Mouse (Mus musculus) forebrain, embryonic 14.5 days (tissue): ENCODE results near the gene Dus2. TPM values are rescaled to one million over a fixed set of nuclear protein-coding genes. Genes with fewer than 3 reads are reported as not detected.
"Not testable (repeated sequence)": the region's sequence is repeated elsewhere in the genome, so short reads cannot be mapped to it uniquely, and the experiment has no call there.

Experiments used
- ATAC-seq: fragments of 200-750 bp; cut with Nextera tagmentation; 2 replicates; pipeline ENCODE4 v1.8.0; 2017; ENCODE audit warnings: mild to moderate bottlenecking, moderate library complexity
- DNase-seq: peaks from one replicate; pipeline ENCODE4 v3.0.0-alpha.2; 2015; ENCODE audit warnings: low spot score
- H3K27ac ChIP-seq: fragments of 300-500 bp; sonication (generic); 2 replicates; pipeline ENCODE4 v1.5.1; 2014; ENCODE audit warnings: low read depth, mild to moderate bottlenecking, control low read depth, low read length, moderate library complexity
- H3K27me3 ChIP-seq: fragments of 300-500 bp; sonication (generic); replicated peaks from 2 replicates; pipeline ENCODE4 v1.6.1; 2014; ENCODE audit warnings: low read length, control low read depth, mixed read lengths; ENCODE audit not compliant: control insufficient read depth, insufficient read depth
- H3K36me3 ChIP-seq: fragments of 300-500 bp; sonication (generic); 2 replicates; pipeline ENCODE4 v1.6.1; 2014; ENCODE audit warnings: low read length, control low read depth; ENCODE audit not compliant: control insufficient read depth, insufficient read depth
- H3K4me1 ChIP-seq: fragments of 300-500 bp; sonication (generic); 2 replicates; pipeline ENCODE4 v1.6.1; 2014; ENCODE audit warnings: antibody characterized with exemption, low read length, control low read depth; ENCODE audit not compliant: control insufficient read depth, insufficient read depth
- H3K4me2 ChIP-seq: fragments of 300-500 bp; sonication (generic); 2 replicates; pipeline ENCODE4 v1.6.1; 2014; ENCODE audit warnings: mild to moderate bottlenecking, control low read depth, low read length
- H3K4me3 ChIP-seq: fragments of 300-500 bp; sonication (generic); 2 replicates; pipeline ENCODE4 v1.5.1; 2014; ENCODE audit warnings: low read depth, low read length, control low read depth
- H3K9ac ChIP-seq: fragments of 300-500 bp; sonication (generic); 2 replicates; pipeline ENCODE4 v1.6.1; 2014; ENCODE audit warnings: mild to moderate bottlenecking, low read length, control low read depth, moderate library complexity
- H3K9me3 ChIP-seq: fragments of 300-500 bp; sonication (generic); replicated peaks from 2 replicates; pipeline ENCODE4 v1.6.1; 2016; ENCODE audit warnings: low read length, control low read depth, mixed read lengths; ENCODE audit not compliant: control insufficient read depth
- WGBS: fragments of 180-500 bp; shearing (Covaris S2); extraction: QIAGEN DNeasy Blood & Tissue Kit; methylation state at CpG from one replicate; pipeline ENCODE4 v1.1.7; 2014; 5-methylcytosine and 5-hydroxymethylcytosine counted together
- polyA plus RNA-seq: library from polyadenylated mRNA; unstranded; fragments of >200 nt; fragmentation: Nextera tagmentation; extraction: Ambion mirVana; gene quantifications from 2 replicates; pipeline ENCODE4 v1.2.1, GENCODE M21; 2014

Dus2 gene
- polyA plus RNA-seq, 1 experiment from 2014 or later, result 18.4 TPM

DNA sequence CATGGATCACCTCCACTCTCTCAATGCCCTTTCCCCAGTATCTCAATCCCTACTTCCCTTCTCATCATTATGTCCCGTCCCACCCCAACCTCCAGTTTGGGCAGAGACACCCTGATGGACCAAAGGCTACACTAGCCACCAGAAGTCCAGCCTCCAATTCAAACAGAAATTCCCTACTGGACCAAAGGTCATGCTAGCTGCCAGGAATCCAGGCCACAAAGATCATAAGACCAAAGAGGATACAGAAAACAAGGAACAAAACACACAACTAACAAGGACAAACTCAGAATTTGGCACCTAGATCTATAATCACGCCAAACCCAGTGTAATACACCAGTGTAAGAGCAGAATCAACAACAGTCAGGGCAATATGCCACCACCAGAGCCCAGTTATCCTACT lies 7.8 kb downstream of the Dus2 start:
- 83% methylated on average over 2 of the region's 2 CpGs for WGBS
- no peak for ATAC-seq

DNA sequence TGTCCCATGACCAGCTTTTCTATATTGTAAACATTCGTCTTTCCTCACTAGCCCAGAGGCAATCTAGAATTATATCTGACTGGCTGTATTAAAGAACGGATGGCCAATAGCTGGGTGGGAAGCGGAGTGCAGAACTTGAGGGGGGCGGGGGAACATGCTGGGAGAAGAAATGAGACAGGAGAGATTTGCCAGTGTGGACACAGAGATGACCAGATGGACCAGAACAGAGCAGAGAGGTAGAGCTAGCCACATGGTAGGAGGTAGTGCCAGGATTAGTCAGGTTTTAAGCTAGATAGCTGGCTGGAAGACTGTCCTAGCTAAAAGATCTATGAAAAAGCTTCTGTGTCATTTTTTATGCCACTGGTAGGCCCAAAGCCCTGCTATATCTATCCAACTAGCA lies 10.8 kb downstream of the Dus2 start:
- Histone ChIP-seq H3K27ac (no peak overlapping the region), H3K36me3 (no peaks in the 10 kb centered on the region), H3K9me3 (no peaks in the 10 kb centered on the region), H3K27me3 (no peaks in the 10 kb centered on the region), H3K4me3 (no peak overlapping the region), H3K4me2 (no peak overlapping the region), H3K9ac (no peak overlapping the region), H3K4me1 (no peaks in the 10 kb centered on the region)
- DNase-seq (no peak), ATAC-seq (no peak)
- WGBS, result 82% methylated on average over 4 of the region's 4 CpGs

More for the DNA sequence above, 7.8 kb downstream of the Dus2 start:
- Histone ChIP-seq H3K9ac (no peak overlapping the region), H3K9me3 (no peaks in the 10 kb centered on the region), H3K36me3 (no peaks in the 10 kb centered on the region), H3K4me1 (no peaks in the 10 kb centered on the region), H3K4me2 (no peak overlapping the region), H3K27ac (no peak overlapping the region), H3K27me3 (no peaks in the 10 kb centered on the region), H3K4me3 (no peak overlapping the region)
- DNase-seq, result no peak

DNA sequence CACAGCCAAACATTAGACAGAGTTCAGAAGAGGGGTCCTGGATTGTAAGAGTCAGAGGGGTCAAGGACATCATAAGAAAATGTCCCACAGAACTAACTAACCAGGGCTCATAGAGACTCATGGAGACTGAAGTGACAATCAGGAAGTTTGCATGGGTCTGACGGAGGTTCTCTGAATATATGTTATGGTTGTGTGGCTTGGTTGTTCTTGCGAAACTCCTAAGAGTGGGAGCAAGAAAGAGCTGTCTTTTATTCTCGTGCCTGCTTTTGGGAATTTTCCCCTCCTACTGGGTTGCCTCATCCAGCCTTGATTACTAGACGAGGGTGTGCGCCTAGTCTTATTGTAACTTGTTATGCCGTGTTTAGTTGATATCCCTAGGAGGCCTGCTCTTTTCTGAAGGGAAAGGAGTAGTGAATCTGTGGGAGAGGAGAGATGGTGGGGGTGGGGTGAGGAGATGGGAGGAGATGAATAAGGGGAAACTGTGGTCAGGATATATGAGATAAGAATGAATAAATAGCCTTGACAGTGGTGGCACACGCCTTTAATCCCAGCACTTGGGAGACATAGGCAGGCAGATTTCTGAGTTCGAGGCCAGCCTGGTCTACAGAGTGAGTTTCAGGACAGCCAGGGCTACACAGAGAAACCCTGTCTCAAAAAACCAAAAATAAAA lies 13.5 kb downstream of the Dus2 start:
- DNase-seq (no peak), ATAC-seq (no peak)
- H3K27me3 ChIP-seq, result no peaks in the 10 kb centered on the region
- no peak overlapping the region for H3K4me3 ChIP-seq
- no peak overlapping the region for H3K9ac ChIP-seq
- no peaks in the 10 kb centered on the region for H3K9me3 ChIP-seq
- WGBS, result 78% methylated on average over 8 of the region's 8 CpGs
- no peaks in the 10 kb centered on the region for H3K4me1 ChIP-seq
- H3K4me2 ChIP-seq, result no peak overlapping the region
- no peak overlapping the region for H3K27ac ChIP-seq
- no peaks in the 10 kb centered on the region for H3K36me3 ChIP-seq

DNA sequence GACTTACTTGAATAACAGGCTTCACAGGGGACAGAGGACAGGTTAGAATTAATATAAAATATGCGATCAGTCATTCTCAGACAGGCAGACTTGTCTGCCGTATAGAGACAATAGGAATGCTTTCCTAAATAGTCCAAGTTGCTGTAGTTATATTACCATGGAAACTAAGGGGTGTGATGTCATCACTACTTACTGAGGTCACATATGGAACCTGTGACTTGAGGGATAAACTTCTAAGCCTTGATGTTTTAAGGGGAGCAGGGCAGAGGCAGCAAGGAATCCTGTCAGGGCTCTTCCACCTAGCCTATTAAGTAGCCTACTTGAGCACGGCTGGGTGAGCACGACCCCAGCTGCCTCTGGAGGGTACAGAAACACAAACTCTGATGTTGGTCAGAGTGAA lies 14.7 kb downstream of the Dus2 start, which contains the start of gene Dpep2nb:
Gene Dpep2nb (minus strand): TSS at position 101 of the 400 bp plus-strand sequence.
- Histone ChIP-seq H3K4me1 (peaks cover 8% of the 10 kb centered on the region), H3K9me3 (no peaks in the 10 kb centered on the region), H3K27ac (no peak within 1 kb of the TSS), H3K4me3 (no peak within 1 kb of the TSS), H3K36me3 (no peaks in the 10 kb centered on the region), H3K9ac (no peak within 1 kb of the TSS), H3K4me2 (no peak within 1 kb of the TSS), H3K27me3 (no peaks in the 10 kb centered on the region)
- 78% methylated on average over 4 of the region's 4 CpGs for WGBS
- no peak for DNase-seq
- no peak for ATAC-seq

DNA sequence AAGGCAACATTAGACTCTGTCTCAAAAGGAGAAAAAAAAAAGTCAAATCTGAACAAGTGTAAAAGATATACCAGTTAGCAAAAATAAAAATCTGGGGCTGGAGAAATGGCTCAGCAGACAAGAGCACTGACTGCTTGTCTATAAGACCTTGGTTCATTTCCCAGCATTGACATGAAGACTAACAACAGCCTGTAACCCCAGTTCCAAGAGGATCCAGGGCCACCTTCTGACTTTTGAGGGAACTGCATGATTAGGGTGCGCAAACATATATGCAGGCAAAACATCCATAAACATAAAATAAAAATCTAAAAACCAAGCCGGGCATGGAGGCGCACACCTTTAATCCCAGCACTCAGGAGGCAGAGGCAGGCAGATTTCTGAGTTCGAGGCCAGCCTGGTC lies 15.3 kb downstream of the Dus2 start:
- no peak for DNase-seq
- Histone ChIP-seq H3K4me1 (peaks cover 8% of the 10 kb centered on the region), H3K9me3 (no peaks in the 10 kb centered on the region), H3K36me3 (no peaks in the 10 kb centered on the region), H3K4me2 (no peak overlapping the region), H3K27ac (no peak overlapping the region), H3K4me3 (no peak overlapping the region), H3K27me3 (no peaks in the 10 kb centered on the region), H3K9ac (no peak overlapping the region)
- no peak for ATAC-seq
- whole genome bisulfite sequencing, result 92% methylated on average over 4 of the region's 4 CpGs

DNA sequence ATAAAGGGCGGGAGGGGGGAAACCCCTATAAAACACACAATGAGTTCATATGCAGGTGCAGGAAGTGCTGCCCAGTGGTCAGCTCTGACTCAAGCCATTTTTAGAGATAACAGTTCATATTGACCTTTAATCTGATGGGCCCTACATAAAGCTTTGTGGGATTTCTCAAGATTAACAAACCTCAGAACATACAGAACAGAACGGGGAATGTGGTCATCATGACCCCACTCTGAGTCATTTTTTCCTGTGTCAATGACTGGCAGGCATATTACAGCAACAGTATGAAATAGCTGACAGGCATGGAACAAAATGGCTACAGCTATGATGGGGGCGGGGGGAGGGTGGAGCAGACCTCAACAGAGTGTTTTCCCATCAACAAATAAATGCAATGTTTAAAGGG lies 16.0 kb downstream of the Dus2 start:
- Histone ChIP-seq H3K27me3 (no peaks in the 10 kb centered on the region), H3K4me2 (no peak overlapping the region), H3K27ac (no peak overlapping the region), H3K9ac (no peak overlapping the region), H3K9me3 (no peaks in the 10 kb centered on the region), H3K4me3 (no peak overlapping the region), H3K4me1 (peaks cover 8% of the 10 kb centered on the region), H3K36me3 (no peaks in the 10 kb centered on the region)
- DNase-seq (no peak), ATAC-seq (no peak)
- WGBS, result 82% methylated on average over 3 of the region's 3 CpGs

DNA sequence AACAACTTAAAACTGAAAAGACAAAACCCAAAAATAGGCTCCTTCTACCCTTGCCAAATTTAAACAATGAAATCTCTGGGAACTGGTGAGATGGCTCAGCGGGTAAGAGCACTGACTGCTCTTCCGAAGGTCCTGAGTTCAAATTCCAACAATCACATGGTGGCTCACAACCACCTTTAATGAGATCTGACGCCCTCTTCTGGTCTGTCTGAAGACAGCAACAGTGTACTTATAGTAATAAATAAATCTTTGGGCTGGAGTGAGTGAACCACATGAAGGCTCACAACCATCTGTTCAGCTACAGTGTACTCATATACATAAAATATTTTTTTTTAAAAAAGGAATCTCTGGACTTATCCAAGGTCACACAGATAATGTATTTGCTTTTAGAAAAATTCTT lies 16.8 kb downstream of the Dus2 start:
- ATAC-seq, H3K27me3 ChIP-seq, H3K4me3 ChIP-seq, H3K27ac ChIP-seq, DNase-seq, H3K4me1 ChIP-seq, H3K36me3 ChIP-seq, H3K9ac ChIP-seq, H3K4me2 ChIP-seq, H3K9me3 ChIP-seq: not testable (repeated sequence)
- WGBS, result 60% methylated on average over 3 of the region's 3 CpGs

DNA sequence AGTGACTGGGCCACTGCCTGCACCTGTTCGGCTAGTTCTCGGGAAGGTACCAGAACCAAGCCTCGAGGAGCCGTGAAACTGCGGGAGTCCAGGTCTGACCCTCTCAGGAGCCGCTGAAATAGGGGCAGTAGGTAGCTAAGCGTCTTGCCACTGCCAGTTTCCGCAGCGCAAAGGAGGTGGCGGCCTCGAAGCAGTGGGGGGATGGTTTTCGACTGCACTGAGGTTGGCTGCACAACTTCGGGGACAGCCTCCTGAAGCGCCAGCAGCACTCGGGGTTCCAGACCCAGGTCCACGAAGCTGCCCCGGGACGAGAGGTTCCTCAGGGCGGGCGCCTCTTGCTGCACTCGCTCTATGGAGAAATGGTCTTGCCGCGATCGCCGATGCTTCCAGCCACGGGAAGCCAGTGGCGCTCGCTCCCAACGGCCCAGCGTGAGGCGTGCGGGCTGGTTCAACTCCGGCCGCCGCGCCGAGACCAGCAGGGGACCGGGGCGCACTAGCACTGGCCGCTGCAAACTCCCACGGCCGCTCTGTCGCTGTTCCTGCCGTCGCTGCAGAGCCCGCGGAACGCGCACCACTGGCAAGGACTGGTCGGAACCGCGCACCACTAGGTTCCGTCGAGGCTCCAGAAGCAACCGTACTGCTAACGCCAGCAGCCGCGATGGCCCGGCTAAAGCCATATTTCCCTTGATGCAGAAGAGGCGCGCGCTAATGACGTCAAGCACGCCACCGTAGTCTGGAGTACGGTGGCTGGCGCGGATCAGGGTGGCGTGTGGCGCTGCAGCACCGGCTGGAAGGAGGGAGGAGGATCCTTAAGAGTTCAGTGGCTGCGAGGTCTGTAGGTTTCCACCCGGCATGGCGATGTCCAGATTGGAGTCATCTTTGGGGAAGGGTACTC lies 19.9 kb downstream of the Dus2 start:
- peak overlapping the region; percentile 88 for H3K4me3 ChIP-seq
- ATAC-seq, result peak; percentile 97
- H3K27me3 ChIP-seq, result no peaks in the 10 kb centered on the region
- H3K27ac ChIP-seq, result peak overlapping the region; percentile 68; the same call in 1 of the 2 replicates
- DNase-seq, result peak; percentile 97
- H3K4me1 ChIP-seq, result peaks cover 8% of the 10 kb centered on the region
- 2% methylated on average over 74 of the region's 74 CpGs for WGBS
- H3K9ac ChIP-seq, result peak overlapping the region; percentile 90
- H3K9me3 ChIP-seq, result no peaks in the 10 kb centered on the region
- H3K36me3 ChIP-seq, result no peaks in the 10 kb centered on the region
- H3K4me2 ChIP-seq, result peak overlapping the region; percentile 99

DNA sequence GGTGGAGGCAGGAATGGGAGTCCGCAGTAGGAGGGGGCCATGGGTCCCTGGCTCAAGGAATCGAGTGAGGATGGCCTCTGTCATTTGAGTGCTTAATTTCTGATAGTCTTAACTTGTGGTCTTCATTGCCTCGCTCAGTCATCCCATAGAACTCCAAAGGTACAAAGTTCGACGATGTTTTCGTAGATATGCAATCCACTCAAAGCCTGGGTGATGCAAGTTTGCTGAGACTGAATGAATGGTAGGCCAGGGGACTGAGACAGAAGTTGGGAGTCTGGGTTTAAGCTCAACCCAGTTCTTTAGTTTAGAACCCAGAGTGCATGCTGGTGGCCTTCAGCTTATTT lies 20.5 kb downstream of the Dus2 start, which contains the start of gene Ddx28:
Gene Ddx28 (minus strand): TSS at position 240 of the 344 bp plus-strand sequence.
- H3K36me3 ChIP-seq, result no peaks in the 10 kb centered on the region
- DNase-seq (no peak), ATAC-seq (peak; percentile 35; the same call in 1 of the 2 replicates)
- H3K9me3 ChIP-seq, result no peaks in the 10 kb centered on the region
- H3K4me1 ChIP-seq, result peaks cover 8% of the 10 kb centered on the region
- peak within 1 kb of the TSS; percentile 68; the same call in 1 of the 2 replicates for H3K27ac ChIP-seq
- H3K4me3 ChIP-seq, result peak within 1 kb of the TSS; percentile 88
- peak within 1 kb of the TSS; percentile 99 for H3K4me2 ChIP-seq
- H3K27me3 ChIP-seq, result no peaks in the 10 kb centered on the region
- WGBS, result 3% methylated on average over 6 of the region's 6 CpGs
- H3K9ac ChIP-seq, result peak within 1 kb of the TSS; percentile 90
